Mouse (Mus musculus) spleen, adult 2 months (tissue): ENCODE data around the gene Papss1.

Experiments
- CTCF ChIP-seq: fragments of 200-500 bp; IDR thresholded peaks from 2 replicates; pipeline ENCODE4 v1.5.1; 2011; ENCODE audit warnings: mild to moderate bottlenecking, inconsistent platforms; ENCODE audit not compliant: insufficient read depth, insufficient read length, insufficient replicate concordance; ENCODE audit errors: extremely low read depth
- POLR2A ChIP-seq: fragments of 200-500 bp; IDR thresholded peaks from 2 replicates; pipeline ENCODE4 v1.6.1; 2011; ENCODE audit warnings: low read depth, low read length, inconsistent platforms

DNA sequence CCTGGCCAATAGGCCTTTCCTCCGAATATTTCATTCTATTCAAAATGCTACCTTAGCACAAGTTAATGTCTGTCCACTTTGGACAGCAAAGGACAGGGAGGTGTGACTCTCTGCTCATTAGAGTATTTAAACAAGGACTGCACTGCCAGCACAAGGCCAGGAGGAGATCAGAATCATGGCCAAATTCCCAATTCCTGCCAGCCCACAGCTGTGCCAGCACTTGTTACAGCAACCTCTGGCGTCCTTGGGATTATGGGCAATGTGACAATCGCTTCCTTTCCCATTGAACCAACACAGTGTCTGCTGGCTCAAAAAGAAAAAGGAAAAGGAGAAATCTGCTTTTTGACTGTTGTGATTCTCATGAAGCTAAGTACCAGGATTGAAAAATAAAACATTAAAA, 89.8 kb downstream of the Papss1 start:
- TF ChIP-seq POLR2A (no peak), CTCF (no peak)
